Mouse (Mus musculus): ENCODE results near the gene Diras1. TPM values are rescaled to one million over a fixed set of nuclear protein-coding genes. Genes with fewer than 3 reads are reported as not detected.
A peak's percentile ranks its signal among the peaks of the same experiment; 100 is the strongest.

The Diras1 gene
- polyA plus RNA-seq, 1 experiment from 2014 or later, result 0.07 TPM

DNA sequence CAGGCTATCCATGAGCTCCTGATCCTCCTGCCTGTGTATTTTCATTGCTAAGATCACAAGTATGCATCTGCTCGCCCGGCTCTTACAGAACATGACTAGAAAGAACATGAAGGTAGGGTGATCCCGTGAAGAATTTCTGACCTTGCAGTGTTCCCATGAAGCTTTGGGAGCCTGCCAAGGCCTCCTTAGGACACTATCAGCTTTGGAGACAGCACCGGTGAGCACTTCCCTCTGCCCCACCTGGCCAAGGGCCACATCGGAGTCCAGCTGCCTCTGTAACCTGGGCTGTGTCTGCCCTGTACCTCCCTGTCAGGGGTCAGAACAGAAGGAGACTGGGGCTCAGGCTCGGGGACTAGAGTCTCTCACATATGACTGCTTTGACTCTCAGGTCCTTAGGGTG lies 38.7 kb downstream of the Diras1 start:
- no peak overlapping the region for H3K4me3 ChIP-seq (replicated peaks)
- no peak for ATAC-seq (ENCODE audit: insufficient read depth)
- H3K36me3 ChIP-seq (replicated peaks), result no peaks in the 10 kb centered on the region
- H3K9ac ChIP-seq, result no peak overlapping the region
- no peaks in the 10 kb centered on the region for H3K9me3 ChIP-seq (replicated peaks)
- H3K27ac ChIP-seq (replicated peaks), result no peak overlapping the region
- no peak overlapping the region for H3K4me2 ChIP-seq
- H3K4me1 ChIP-seq (replicated peaks), result peaks cover 15% of the 10 kb centered on the region
- peaks cover 53% of the 10 kb centered on the region for H3K27me3 ChIP-seq
- WGBS (ENCODE audit: insufficient replicate concordance), result 63% methylated on average over 6 of the region's 6 CpGs

DNA sequence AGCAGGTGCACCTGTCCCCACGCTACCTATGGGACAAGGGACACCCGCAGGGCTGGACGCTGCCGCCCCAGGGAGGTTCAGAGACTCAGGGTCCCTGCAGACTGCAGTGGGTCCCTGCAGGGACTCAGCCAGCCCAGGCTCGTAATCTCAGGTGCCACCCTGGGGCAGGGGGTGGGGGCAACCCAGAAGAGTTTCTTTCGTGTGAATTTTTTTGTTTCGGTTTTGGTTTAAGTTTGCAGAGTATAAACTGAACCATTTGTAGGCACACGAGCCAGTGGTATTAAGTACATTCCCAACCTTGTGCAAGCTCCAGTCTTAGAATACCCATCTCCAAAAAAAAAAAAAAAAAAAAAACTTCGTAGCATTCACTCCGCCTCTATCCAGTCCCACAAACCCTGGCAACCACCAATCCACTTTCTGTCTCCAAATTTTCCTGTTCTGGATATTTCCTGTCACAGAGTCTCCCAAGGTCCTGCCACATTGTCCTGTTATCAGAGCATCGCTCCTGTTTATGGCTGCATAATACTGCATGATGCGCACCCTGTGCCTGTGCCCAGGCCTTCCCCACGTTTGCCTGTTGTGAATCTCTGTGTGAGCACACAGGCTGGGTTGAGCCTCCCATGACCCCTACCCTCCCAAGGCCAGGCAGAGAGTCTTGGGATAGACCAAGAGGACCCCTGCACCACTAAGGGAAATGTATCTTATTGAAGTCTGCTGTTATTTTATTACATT lies 39.3 kb downstream of the Diras1 start:
- ATAC-seq (ENCODE audit: insufficient read depth), result no peak
- 0 out of 2 replicates have a peak overlapping the region, but pooled peaks have one; percentile 15 for H3K9ac ChIP-seq
- no peak overlapping the region for H3K27ac ChIP-seq (replicated peaks)
- peak overlapping the region; percentile 36 for H3K4me3 ChIP-seq (replicated peaks)
- peak overlapping the region; percentile 63 for H3K4me2 ChIP-seq
- H3K27me3 ChIP-seq, result peaks cover 57% of the 10 kb centered on the region
- no peaks in the 10 kb centered on the region for H3K36me3 ChIP-seq (replicated peaks)
- H3K4me1 ChIP-seq (replicated peaks), result peaks cover 15% of the 10 kb centered on the region
- WGBS (ENCODE audit: insufficient replicate concordance), result 29% methylated on average over 13 of the region's 13 CpGs
- no peaks in the 10 kb centered on the region for H3K9me3 ChIP-seq (replicated peaks)

DNA sequence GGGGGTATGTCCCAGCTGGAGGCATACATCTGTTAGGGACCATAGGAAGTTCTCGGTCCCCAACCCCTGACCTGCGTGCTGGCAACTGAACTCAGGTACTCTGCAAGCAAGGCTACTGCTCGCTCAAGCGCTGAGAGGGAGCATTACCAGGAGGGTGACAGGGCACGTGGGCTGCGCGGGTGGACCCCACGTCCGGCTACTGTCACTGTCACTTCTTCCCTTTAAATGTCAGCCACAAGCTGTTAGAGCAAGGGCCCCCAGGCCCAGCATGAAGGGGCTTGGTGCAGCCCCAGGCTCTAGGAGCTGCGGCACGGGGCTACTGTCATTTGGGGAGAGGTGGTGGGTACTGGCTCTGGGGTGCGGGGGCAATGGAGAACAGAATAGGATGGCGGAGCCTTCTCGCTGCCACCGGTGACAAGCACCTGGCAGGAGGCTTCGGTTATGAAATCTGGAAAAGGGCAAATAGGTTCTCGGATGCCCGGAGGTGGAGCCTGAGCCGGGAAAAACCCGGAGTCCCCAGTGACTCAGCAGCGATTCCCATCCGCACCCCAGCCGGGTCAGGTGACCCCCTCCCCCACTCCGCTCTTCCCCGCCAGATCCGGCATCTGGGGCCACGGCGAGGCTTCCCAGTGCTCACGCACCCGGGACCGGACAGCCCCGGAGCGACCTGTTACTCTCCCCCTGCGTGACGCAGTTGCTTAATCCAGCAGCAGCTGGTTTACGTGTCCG lies 40.1 kb downstream of the Diras1 start:
- H3K4me3 ChIP-seq (replicated peaks), result peak overlapping the region; percentile 36
- H3K9me3 ChIP-seq (replicated peaks), result no peaks in the 10 kb centered on the region
- ATAC-seq (ENCODE audit: insufficient read depth), result no peak
- H3K9ac ChIP-seq, result 0 out of 2 replicates have a peak overlapping the region, but pooled peaks have one; percentile 15
- H3K27ac ChIP-seq (replicated peaks), result no peak overlapping the region
- WGBS (ENCODE audit: insufficient replicate concordance), result 5% methylated on average over 37 of the region's 37 CpGs
- H3K4me1 ChIP-seq (replicated peaks), result peaks cover 15% of the 10 kb centered on the region
- H3K27me3 ChIP-seq, result peaks cover 57% of the 10 kb centered on the region
- H3K4me2 ChIP-seq, result peak overlapping the region; percentile 63
- H3K36me3 ChIP-seq (replicated peaks), result no peaks in the 10 kb centered on the region

DNA sequence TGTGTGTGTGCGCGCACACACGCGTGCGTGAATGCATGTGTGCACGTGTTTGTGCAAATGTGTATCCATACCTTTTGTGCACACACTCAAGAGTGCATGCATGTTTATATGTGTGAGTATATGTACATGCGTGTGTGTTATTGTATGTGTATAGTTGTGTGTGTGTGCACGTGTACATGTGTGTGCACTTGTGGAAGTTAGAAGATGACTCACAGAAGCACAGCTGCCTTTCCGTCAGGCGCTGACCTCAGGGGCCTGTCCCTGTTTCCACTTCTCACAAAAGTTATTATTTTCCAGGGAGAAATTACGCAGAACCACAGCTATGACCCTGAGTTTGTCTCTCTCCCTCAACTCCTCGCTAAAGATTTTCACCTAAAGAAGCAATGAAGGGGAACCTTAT lies 41.2 kb downstream of the Diras1 start:
- Histone ChIP-seq H3K9me3 (replicated peaks) (no peaks in the 10 kb centered on the region), H3K4me3 (replicated peaks) (no peak overlapping the region), H3K4me2 (no peak overlapping the region), H3K9ac (no peak overlapping the region), H3K36me3 (replicated peaks) (no peaks in the 10 kb centered on the region), H3K27ac (replicated peaks) (no peak overlapping the region), H3K4me1 (replicated peaks) (peaks cover 15% of the 10 kb centered on the region), H3K27me3 (peaks cover 56% of the 10 kb centered on the region)
- no peak for ATAC-seq (ENCODE audit: insufficient read depth)
- WGBS (ENCODE audit: insufficient replicate concordance), result 73% methylated on average over 12 of the region's 12 CpGs

DNA sequence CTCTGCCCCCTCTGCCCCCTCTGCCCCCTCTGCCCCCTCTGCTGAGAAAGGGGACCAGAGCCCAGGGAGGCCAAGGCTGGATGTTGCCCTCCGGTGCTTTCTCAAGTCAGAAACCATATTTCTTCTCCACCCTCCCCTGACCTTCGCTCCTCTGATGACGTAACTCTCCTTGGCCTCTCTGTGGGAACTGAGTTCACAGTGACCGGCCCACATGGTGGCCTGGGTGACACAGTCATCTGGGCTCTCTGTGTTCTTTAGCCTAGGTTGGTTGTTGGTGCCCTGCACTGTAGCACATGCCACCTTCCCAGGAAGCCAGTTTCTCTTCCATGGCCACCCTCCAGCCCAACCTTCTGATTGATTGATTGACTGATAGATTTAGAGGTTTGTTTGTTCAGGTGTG lies 43.1 kb downstream of the Diras1 start:
- ATAC-seq (ENCODE audit: insufficient read depth), result no peak
- Histone ChIP-seq H3K4me2 (no peak overlapping the region), H3K9me3 (replicated peaks) (no peaks in the 10 kb centered on the region), H3K4me1 (replicated peaks) (peaks cover 15% of the 10 kb centered on the region), H3K4me3 (replicated peaks) (no peak overlapping the region), H3K9ac (no peak overlapping the region), H3K27me3 (peaks cover 42% of the 10 kb centered on the region), H3K27ac (replicated peaks) (no peak overlapping the region), H3K36me3 (replicated peaks) (no peaks in the 10 kb centered on the region)
- 60% methylated on average over 4 of the region's 4 CpGs for WGBS (ENCODE audit: insufficient replicate concordance)

DNA sequence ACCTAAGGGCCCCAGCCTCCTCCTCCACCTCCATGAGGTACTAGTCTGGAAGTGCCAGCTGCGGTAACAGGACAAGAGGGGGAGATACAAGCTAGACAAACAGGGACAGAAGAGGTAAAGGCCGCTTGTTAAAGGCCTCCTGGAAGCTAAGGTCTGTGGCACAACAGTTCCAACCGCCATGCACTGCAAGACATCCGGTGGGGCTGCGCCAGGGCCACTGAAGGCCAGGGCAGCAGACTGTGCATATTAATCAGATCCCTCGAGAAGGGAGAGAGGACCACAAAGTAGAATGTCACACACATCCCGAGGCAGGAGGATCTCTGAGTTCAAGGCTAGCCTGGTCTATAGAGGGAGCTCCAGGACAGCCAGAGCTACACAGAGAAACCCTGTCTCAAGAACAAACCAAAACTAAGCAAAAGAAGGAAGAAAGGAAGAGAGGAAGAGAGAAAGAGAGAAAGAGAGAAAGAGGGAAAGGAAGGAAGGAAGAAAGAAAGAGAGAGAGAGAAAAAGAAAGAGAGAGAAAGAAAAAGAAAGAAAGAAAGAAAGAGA lies 43.8 kb downstream of the Diras1 start:
- Histone ChIP-seq H3K36me3 (replicated peaks) (no peaks in the 10 kb centered on the region), H3K9ac (no peak overlapping the region), H3K4me1 (replicated peaks) (peaks cover 15% of the 10 kb centered on the region), H3K4me2 (no peak overlapping the region), H3K9me3 (replicated peaks) (no peaks in the 10 kb centered on the region), H3K4me3 (replicated peaks) (no peak overlapping the region), H3K27me3 (peaks cover 36% of the 10 kb centered on the region), H3K27ac (replicated peaks) (no peak overlapping the region)
- 46% methylated on average over 7 of the region's 7 CpGs for WGBS (ENCODE audit: insufficient replicate concordance)
- no peak for ATAC-seq (ENCODE audit: insufficient read depth)

DNA sequence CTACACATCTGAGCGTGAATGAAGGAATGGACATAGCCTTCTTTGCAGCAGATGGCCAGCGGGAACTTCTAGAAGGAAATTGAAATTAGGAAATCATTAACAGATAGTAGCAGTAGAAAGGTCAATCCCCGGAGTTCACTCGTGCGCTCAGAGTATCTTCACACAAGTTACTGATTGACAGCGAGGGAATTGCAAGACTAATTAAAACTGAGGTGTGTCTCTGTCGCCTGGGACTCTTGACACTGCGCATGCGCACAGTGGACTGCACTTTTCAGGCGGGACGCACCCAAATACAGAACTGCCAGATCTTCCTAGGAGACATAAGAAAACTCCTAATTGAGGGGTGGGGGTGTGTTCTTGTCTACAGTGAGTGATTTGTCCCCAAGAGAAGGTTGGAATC lies 50.0 kb downstream of the Diras1 start:
- Histone ChIP-seq H3K4me1 (replicated peaks) (peaks cover 16% of the 10 kb centered on the region), H3K27ac (replicated peaks) (no peak overlapping the region), H3K27me3 (no peaks in the 10 kb centered on the region), H3K9ac (no peak overlapping the region), H3K36me3 (replicated peaks) (no peaks in the 10 kb centered on the region), H3K4me2 (no peak overlapping the region), H3K9me3 (replicated peaks) (no peaks in the 10 kb centered on the region), H3K4me3 (replicated peaks) (no peak overlapping the region)
- 66% methylated on average over 11 of the region's 11 CpGs for WGBS (ENCODE audit: insufficient replicate concordance)
- no peak for ATAC-seq (ENCODE audit: insufficient read depth)

DNA sequence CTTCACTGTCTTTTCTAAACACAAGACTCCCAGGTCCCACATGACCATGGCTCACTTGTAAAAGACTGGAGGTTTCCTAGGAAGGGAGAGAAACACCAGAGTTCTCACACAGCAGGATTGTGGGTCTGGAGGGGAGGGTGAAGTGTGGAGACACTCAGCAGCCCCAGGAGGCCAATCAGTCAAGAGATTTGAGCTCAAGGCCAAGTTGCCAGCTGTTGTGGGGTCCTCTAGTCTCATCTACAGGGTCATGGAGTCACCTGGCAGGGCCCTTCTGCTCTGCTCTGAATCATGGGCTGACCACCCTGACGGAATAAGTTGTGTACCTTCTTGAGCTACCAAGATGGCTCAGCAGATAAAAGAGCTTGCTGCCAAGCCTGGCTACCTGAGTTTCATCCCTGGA lies 51.7 kb downstream of the Diras1 start:
- H3K27me3 ChIP-seq, result no peaks in the 10 kb centered on the region
- no peak overlapping the region for H3K9ac ChIP-seq
- H3K4me2 ChIP-seq, result no peak overlapping the region
- H3K4me1 ChIP-seq (replicated peaks), result peaks cover 16% of the 10 kb centered on the region
- 40% methylated on average over 1 of the region's 1 CpGs for WGBS (ENCODE audit: insufficient replicate concordance)
- ATAC-seq (ENCODE audit: insufficient read depth), result no peak
- H3K9me3 ChIP-seq (replicated peaks), result no peaks in the 10 kb centered on the region
- H3K27ac ChIP-seq (replicated peaks), result no peak overlapping the region
- H3K4me3 ChIP-seq (replicated peaks), result no peak overlapping the region
- no peaks in the 10 kb centered on the region for H3K36me3 ChIP-seq (replicated peaks)

DNA sequence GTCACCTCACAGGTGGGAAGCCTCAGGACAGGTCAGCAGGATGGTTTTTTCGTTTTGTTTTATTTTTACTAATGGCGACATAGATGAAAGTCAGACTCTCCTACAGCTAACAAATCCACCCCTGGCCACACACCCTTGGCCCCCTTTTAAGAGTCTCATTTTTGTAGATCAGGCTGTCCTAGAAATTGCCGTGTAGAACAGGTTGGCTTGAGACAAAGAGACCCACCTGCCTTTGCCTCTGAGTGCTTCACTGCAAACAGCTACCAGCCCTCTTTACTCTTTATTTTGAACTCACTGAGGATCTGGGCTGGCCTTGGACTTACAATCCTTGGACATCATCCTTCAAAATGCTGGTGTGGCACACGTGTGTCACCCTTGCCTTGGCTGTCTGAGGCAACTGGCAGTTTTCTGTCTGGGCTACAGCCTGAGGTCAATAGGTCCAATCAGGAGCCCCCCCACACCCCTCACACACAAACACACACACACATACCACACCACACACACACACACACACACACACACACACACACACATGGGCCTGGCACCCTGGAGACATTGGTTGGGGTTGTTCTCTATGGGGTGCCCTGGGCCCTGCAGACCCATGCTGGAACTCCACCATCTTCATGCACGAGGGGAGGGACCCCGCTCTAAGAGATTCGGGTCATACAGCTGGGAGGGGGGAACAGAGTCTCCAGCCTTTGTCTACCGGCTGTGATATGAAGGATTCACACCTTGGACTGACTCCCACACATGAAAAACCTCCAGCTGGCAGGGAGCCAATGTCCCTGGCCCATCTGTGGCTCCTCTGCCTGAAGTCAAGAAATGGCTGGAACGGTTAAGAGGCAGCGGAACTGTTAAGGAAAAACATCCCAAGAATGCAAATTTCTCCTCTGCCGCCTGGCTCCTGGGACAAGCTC lies 53.1 kb downstream of the Diras1 start:
- no peaks in the 10 kb centered on the region for H3K36me3 ChIP-seq (replicated peaks)
- WGBS (ENCODE audit: insufficient replicate concordance), result 53% methylated on average over 11 of the region's 11 CpGs
- H3K4me3 ChIP-seq (replicated peaks), result no peak overlapping the region
- H3K9me3 ChIP-seq (replicated peaks), result no peaks in the 10 kb centered on the region
- H3K27me3 ChIP-seq, result no peaks in the 10 kb centered on the region
- no peak for ATAC-seq (ENCODE audit: insufficient read depth)
- no peak overlapping the region for H3K27ac ChIP-seq (replicated peaks)
- H3K4me1 ChIP-seq (replicated peaks), result peaks cover 19% of the 10 kb centered on the region
- no peak overlapping the region for H3K4me2 ChIP-seq
- no peak overlapping the region for H3K9ac ChIP-seq

DNA sequence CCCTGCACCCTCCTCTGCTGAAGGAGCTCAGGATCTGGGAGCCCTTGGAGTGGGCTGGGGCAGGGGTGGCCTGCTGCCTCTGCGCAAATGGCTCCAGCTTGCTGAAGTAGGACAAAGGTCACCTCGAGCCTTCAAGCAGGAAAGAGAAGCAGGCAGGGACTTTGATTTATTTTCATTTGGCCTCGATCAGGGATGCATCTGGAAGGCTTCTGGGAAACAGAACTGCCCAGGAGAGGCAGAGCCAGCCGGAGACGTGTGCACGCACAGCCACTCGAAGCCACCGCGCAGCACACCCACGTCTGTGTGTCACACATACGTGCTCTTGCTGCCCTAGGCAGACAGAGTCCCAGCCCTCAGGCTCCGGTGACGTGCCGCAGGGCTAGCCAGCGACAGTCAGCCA lies 53.9 kb downstream of the Diras1 start:
- no peak overlapping the region for H3K9ac ChIP-seq
- ATAC-seq (ENCODE audit: insufficient read depth), result no peak
- no peaks in the 10 kb centered on the region for H3K27me3 ChIP-seq
- no peak overlapping the region for H3K4me3 ChIP-seq (replicated peaks)
- H3K4me2 ChIP-seq, result no peak overlapping the region
- H3K36me3 ChIP-seq (replicated peaks), result no peaks in the 10 kb centered on the region
- H3K4me1 ChIP-seq (replicated peaks), result peaks cover 23% of the 10 kb centered on the region
- no peak overlapping the region for H3K27ac ChIP-seq (replicated peaks)
- WGBS (ENCODE audit: insufficient replicate concordance), result 69% methylated on average over 15 of the region's 15 CpGs
- H3K9me3 ChIP-seq (replicated peaks), result no peaks in the 10 kb centered on the region

DNA sequence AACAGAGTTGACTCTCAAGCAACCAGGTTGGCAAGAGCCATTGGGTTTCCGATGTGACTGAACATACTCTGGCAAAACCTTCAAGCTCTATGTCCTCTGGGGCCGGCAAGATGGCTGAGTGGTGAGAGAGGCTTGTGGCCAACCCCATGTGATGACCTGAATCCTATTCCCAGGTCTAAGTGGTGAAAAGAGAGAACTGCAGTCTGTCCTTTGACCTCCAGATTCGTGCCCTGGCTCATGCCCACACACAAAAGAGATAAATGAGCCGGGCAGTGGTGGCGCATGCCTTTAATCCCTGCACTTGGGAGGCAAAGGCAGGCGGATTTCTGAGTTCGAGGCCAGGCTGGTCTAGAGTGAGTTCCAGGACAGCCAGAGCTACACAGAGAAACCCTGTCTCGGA lies 55.3 kb downstream of the Diras1 start:
- no peak overlapping the region for H3K4me3 ChIP-seq (replicated peaks)
- no peaks in the 10 kb centered on the region for H3K36me3 ChIP-seq (replicated peaks)
- no peak overlapping the region for H3K4me2 ChIP-seq
- no peak overlapping the region for H3K27ac ChIP-seq (replicated peaks)
- H3K9ac ChIP-seq, result no peak overlapping the region
- WGBS (ENCODE audit: insufficient replicate concordance), result 62% methylated on average over 8 of the region's 8 CpGs
- ATAC-seq (ENCODE audit: insufficient read depth), result no peak
- no peaks in the 10 kb centered on the region for H3K27me3 ChIP-seq
- no peaks in the 10 kb centered on the region for H3K9me3 ChIP-seq (replicated peaks)
- H3K4me1 ChIP-seq (replicated peaks), result peaks cover 27% of the 10 kb centered on the region

Data from liver, embryonic 15.5 days (tissue).